Mouse (Mus musculus) midbrain, embryonic 12.5 days (tissue): Measurements from ENCODE around the gene Kctd2. TPM values are rescaled to one million over a fixed set of nuclear protein-coding genes. Genes with fewer than 3 reads are reported as not detected.

Experiments
- microRNA-seq: library from miRNA; unstranded; fragments of <30 nt; microRNA quantifications from one replicate; pipeline ENCODE4, GENCODE M21; 2017
- polyA plus RNA-seq: library from polyadenylated mRNA; unstranded; fragments of >200 nt; fragmentation: Nextera tagmentation; extraction: Ambion mirVana; gene quantifications from 2 replicates; pipeline ENCODE4 v1.2.1, GENCODE M21; 2016

Gene Kctd2
- polyA plus RNA-seq, 1 experiment from 2014 or later = 32.0 TPM

Small RNAs within 50 kb of the gene (microRNA-seq; reads per million reads assigned to microRNA genes)
- gene Mir3968 = not detected

Other genes starting within 250 kb of the Kctd2 start
- 7.9 and 9.2 TPM in 2 replicates for gene Tmem104, start 232.6 kb upstream of the Kctd2 start, polyA plus RNA-seq
- gene Nat9, start 232.3 kb upstream of the Kctd2 start, polyA plus RNA-seq = 18.5 and 19.2 TPM in 2 replicates
- 0.06 and 0.17 TPM in 2 replicates for gene Grin2c, start 152.9 kb upstream of the Kctd2 start, polyA plus RNA-seq
- 15.9 and 18.4 TPM in 2 replicates for gene Fdxr, start 143.1 kb upstream of the Kctd2 start, polyA plus RNA-seq
- 0.11 and 0.18 TPM in 2 replicates for gene Fads6, start 122.5 kb upstream of the Kctd2 start, polyA plus RNA-seq
- not detected in 2 replicates for gene Otop2, start 113.0 kb upstream of the Kctd2 start, polyA plus RNA-seq
- gene Ush1g, start 98.1 kb upstream of the Kctd2 start, polyA plus RNA-seq = 0.05 TPM in 1 of 2 replicates, not detected in the other
- gene Otop3, start 85.4 kb upstream of the Kctd2 start, polyA plus RNA-seq = 0.28 and 0.43 TPM in 2 replicates
- 32.9 and 38.6 TPM in 2 replicates for gene Hid1, start 52.4 kb upstream of the Kctd2 start, polyA plus RNA-seq
- gene Cdr2l, start 38.2 kb upstream of the Kctd2 start, polyA plus RNA-seq = 32.4 and 36.6 TPM in 2 replicates
- gene Mrpl58, start 16.4 kb upstream of the Kctd2 start, polyA plus RNA-seq = 234 and 265 TPM in 2 replicates
- gene Atp5h, start 166 bp upstream of the Kctd2 start, polyA plus RNA-seq = 873 and 889 TPM in 2 replicates
- gene Trim80, start 20.4 kb downstream of the Kctd2 start, polyA plus RNA-seq = not detected in 2 replicates
- gene Slc16a5, start 42.3 kb downstream of the Kctd2 start, polyA plus RNA-seq = 0.20 and 0.30 TPM in 2 replicates
- 10.3 and 13.1 TPM in 2 replicates for gene Armc7, start 55.5 kb downstream of the Kctd2 start, polyA plus RNA-seq
- 81.6 and 83.8 TPM in 2 replicates for gene Nt5c, start 71.7 kb downstream of the Kctd2 start, polyA plus RNA-seq
- 1,008 and 1,026 TPM in 2 replicates for gene Jpt1, start 94.3 kb downstream of the Kctd2 start, polyA plus RNA-seq
- 1,412 and 1,429 TPM in 2 replicates for gene Sumo2, start 116.1 kb downstream of the Kctd2 start, polyA plus RNA-seq
- gene Nup85, start 144.3 kb downstream of the Kctd2 start, polyA plus RNA-seq = 168 and 172 TPM in 2 replicates
- gene Mrps7, start 183.8 kb downstream of the Kctd2 start, polyA plus RNA-seq = 85.7 and 89.0 TPM in 2 replicates
- 34.6 and 37.2 TPM in 2 replicates for gene Gga3, start 183.9 kb downstream of the Kctd2 start, polyA plus RNA-seq
- 12.2 and 15.1 TPM in 2 replicates for gene Mif4gd, start 192.8 kb downstream of the Kctd2 start, polyA plus RNA-seq
- gene Slc25a19, start 208.2 kb downstream of the Kctd2 start, polyA plus RNA-seq = 26.2 and 26.9 TPM in 2 replicates